Mouse (Mus musculus): ENCODE measurements around the gene Ugt1a8. TPM values are rescaled to one million over a fixed set of nuclear protein-coding genes. Genes with fewer than 3 reads are reported as not detected.
"Not testable (repeated sequence)": the region's sequence is repeated elsewhere in the genome, so short reads cannot be mapped to it uniquely, and the experiment has no call there.

The Ugt1a8 gene
- polyA plus RNA-seq, 1 experiment, result not detected

DNA sequence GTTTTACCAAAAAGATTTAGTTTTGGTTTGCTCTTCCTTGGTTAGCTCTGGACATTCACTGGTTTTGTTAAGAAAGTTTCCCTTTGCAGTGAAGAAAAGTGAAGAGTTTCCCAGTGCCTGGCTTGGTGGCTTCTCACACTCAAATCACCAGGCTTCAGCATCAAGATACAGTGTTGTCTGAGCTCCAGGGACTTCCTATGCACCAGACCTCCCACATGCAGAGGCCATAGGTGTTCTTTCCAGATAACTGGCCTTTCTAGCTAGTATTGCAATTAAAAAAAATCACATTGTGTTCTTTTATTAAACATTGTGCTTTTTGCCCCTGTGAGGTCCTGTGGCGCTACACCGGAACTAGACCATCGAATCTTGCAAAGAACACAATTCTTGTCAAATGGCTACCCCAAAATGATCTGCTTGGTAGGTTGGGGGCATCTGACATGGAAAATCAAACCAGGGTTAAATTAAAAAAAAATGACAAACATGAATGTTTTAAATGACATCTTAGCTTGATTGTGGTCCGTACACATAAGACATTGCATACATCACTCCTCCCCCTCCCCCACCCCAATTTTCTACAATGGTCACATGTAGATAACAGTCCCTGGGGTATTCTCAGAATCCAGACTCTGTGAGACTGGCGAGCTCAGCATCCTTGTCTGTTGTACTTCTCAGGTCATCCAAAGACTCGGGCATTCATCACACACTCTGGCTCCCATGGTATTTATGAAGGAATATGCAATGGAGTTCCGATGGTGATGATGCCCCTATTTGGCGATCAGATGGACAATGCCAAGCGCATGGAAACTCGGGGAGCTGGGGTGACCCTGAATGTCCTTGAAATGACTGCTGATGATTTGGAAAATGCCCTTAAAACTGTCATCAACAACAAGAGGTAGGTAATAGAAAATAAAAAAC lies 128.1 kb downstream of the Ugt1a8 start:
- no peak for DNase-seq (ENCODE audit: low read depth, low spot score)
- 71% methylated on average over 10 of the region's 10 CpGs for WGBS

DNA sequence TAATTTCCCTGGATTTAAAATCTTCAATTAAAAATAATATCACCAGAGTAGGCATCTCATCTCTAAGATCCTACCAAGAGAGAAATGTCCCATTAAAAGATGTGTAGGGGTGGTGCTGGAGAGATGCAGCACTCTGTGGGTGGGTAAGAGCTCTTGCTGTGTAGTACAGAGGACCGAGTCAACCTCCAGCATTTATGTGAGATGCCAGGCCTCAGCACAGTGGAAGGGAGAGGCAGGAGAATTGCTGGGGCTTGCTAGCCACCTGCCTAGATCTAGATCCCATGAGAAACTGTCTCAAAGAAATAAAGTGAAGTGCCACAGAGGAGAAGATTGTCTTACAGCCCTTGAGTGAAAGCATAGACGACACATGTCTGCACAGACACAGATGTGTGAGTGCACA lies 128.9 kb downstream of the Ugt1a8 start:
- DNase-seq (ENCODE audit: low read depth, low spot score), result no peak
- 69% methylated on average over 2 of the region's 2 CpGs for WGBS

DNA sequence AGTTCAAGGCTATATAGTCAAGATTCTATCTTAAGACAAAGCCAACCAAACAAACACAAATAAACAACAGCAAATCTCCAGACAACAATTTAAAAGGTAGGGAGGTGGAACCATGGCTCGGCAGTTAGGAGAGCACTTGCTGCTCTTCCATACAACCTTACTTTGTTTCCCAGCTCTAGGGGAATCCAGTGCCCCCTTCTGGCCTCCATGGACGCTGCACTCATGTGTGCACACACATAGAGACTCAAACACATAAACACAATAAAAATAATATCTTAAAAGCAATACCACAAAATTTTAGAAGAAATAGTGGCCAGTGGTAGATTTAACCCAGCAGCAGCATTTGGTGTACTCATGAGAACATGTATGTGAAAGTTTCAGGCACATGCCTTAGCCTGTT lies 129.5 kb downstream of the Ugt1a8 start:
- no peak for DNase-seq (ENCODE audit: low read depth, low spot score)
- WGBS, result 68% methylated on average over 2 of the region's 2 CpGs

DNA sequence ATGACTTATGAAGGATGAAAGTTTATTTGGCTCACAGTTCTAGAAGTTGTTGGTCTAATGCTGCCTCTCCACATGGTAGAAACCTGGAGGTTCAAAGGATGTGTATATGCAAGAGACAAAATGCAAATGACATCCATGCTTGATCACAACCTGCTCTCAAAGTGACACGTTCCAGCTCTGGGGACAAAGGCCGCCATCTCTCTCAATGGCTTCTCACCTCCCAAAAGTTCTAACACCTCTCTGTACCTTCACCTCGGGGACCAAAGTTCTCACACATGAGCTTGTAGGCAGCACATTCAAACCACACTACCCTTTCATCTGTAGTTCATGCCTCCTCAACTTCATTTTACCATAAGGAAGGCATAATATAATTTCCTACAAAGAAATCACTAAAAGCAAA lies 130.0 kb downstream of the Ugt1a8 start:
- 36% methylated on average over 3 of the region's 3 CpGs for WGBS
- no peak for DNase-seq (ENCODE audit: low read depth, low spot score)

DNA sequence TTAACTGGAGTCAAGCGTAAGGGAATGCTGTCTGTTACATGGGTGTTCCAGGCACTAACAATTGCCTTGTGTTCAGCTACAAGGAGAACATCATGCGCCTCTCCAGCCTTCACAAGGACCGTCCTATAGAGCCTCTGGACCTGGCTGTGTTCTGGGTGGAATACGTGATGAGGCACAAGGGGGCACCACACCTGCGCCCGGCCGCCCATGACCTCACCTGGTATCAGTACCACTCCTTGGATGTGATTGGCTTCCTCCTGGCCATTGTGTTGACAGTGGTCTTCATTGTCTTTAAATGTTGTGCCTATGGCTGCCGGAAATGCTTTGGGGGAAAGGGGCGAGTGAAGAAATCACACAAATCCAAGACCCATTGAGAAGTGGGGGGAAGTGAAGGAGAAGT lies 130.4 kb downstream of the Ugt1a8 start:
- 78% methylated on average over 9 of the region's 9 CpGs for WGBS
- no peak for DNase-seq (ENCODE audit: low read depth, low spot score)

DNA sequence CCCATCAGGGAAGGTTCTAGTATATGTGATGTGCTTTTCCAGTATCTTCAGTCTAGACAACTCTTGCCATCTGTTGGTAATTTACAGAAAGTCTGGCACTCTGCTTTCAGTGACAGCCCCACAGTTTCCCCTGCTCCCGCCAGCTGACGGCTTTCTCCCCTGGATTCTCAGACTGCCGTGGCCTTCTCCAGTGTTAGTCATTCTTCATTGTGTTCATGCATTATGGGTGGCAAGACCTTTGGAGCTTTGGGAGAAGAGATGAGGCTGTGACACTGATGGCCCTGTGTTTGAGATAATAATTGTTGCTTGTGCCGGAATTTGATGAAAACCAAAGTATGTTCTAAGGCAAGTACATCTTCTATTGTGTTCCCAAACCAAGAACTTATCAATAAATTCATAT lies 131.0 kb downstream of the Ugt1a8 start:
- WGBS, result 51% methylated on average over 4 of the region's 4 CpGs
- DNase-seq (ENCODE audit: low read depth, low spot score), result no peak

DNA sequence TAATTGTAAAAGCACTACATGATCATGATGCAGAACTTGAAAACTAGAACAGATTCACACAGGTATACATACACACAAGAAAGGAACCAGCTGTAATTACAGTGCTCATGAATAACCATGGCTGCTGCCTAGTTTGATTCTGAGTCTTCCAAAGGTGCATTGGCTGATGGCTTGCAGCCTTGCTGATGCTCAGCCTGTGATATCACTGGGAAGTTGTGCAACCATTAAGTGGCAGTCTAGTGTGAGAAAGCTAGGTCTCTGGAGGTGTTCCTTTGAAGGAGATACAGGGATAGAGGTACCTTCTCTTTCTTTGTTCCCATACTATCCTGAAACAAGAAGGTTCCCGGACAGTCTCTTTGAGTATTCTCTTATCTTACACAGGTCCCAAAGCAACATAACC lies 131.4 kb downstream of the Ugt1a8 start:
- whole genome bisulfite sequencing, result 18% methylated on average over 1 of the region's 1 CpGs
- no peak for DNase-seq (ENCODE audit: low read depth, low spot score)

DNA sequence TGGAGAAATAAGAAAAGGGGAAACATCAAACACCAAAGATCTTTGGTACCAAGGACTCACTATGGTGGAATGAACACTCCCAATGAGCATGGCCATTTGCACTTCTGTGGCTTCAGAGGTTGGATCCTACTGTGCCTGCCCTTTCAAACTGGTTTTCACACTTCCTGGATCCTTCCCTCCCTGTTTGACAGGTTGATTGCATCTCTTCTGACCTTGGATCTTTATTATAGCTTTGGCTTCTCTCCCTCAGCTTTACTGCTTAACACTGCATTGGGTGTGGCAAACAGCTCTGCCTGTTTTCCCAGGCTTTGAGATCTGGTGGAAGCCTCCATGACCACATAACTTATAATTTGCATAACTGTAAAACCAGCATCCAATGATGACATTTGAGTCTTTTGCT lies 132.7 kb downstream of the Ugt1a8 start:
- DNase-seq (ENCODE audit: low read depth, low spot score), result peak; percentile 100

DNA sequence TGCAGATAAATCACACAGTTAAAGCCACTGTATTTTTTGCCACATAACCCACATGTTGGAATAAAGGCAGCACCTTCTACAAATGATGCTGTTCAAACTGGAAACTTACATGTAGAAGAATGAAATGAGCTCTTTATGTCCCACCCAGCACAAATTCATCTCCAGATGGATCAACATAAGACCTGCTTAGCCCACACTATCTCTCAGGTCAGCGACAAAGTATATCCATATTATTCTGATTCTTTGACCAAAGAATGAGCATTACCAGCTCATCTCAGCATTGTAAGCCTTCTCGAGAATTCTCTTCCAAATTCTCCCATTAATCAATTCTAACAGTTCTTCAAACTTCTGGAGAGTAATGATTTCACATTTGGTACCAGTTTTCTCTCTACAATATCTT lies 134.6 kb downstream of the Ugt1a8 start:
- no peak for DNase-seq (ENCODE audit: low read depth, low spot score)
- 63% methylated on average over 2 of the region's 2 CpGs for WGBS

DNA sequence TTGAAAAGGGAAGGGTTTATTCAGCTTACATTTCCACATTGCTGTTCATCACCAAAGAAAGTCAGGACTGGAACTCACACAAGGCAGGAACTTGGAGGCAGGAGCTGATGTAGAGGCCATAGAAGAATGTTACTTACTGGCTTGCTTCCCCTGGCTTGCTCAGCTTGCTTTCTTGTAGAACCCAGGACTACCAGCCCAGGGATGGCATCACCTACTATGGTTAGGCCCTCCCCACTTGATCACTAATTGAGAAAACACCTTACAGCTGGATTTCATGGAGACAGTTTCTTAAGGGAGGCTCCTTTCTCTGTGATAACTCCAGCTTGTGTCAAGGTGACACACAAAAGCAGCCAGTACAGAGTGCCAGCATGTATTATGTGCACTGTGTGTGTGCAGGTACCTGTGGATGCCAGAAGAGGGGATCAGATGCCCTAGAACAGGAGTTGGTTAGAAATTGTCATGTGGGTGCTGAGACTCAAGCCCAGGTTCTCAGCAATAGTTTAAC lies 135.4 kb downstream of the Ugt1a8 start:
- DNase-seq (ENCODE audit: low read depth, low spot score), result not testable (repeated sequence)

DNA sequence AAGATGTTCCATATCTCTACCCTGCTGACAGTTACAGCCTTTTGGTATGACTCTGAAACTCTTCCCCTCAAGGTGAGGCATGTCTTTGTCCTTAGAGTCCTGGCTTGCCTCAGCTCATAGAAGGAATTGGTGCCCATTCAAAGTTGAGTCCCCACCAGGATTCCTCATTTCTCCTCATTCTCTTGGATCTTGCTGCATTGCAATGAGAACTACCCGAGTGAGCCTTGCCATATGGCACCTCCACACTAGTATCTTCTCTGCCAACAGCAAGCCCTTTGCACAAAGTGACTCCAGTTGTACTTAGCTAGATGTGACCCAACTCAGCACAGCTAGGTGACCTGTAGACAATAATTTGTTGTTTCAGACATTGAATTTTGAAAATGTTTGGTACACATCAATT lies 136.0 kb downstream of the Ugt1a8 start:
- DNase-seq (ENCODE audit: low read depth, low spot score), result no peak

DNA sequence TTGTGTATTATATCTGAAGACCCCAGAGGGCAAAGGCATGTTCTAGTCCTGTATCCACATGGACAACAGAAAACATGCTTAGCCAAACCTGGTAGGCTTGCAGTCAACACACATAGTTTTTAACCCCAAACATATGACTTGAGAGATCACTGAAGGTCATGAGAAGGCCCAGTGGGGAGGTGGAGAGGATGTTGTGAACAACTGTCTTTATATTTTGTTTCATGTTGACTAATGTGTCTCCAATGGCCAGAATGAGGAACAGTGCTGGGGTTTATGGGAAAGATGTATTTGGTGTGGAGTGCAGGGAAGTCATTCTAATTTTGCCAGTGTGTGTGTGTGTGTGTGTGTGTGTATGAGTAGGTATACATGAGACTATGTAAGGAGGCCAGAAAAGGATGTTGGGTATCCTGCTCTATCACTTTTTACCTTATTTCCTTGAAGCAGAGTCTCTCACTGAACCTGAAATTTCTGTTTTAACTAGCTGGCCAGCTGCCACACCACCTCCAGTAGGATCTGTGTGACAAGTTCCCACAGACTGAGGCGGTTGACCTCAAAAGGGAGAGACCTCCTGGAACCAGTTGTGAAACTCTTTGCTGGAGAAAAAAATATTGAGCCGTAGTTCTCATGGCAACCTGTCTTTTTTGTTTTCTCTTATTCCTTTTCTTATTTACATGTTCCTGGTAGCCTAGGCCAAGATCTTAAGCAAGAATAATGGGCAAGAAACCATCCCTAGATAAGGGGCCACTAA lies 136.6 kb downstream of the Ugt1a8 start:
- 38% methylated on average over 2 of the region's 2 CpGs for WGBS

More for the DNA sequence above, 136.0 kb downstream of the Ugt1a8 start:
- WGBS, result 57% methylated on average over 1 of the region's 1 CpGs

DNA sequence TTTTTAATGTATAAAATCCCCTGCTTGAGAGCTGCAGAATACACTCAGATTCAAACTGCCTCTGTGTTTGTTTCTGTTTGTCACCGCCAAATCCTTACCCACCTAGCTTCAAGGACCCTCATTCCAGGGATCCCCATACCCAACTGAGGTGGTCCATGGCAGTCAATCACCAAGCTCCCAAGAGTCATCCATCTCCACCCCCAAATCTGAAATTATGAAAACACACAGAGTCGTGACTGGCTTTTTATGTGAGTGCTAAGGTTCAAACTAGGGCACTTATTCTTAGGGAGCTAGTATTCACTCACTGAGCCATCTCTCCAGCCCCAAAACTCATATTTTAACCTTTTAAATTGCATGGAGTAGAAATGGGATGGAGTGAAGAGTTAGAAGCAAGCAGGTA lies 137.7 kb downstream of the Ugt1a8 start:
- DNase-seq (ENCODE audit: low read depth, low spot score), result not testable (repeated sequence)
- WGBS, result 35% methylated on average over 2 of the region's 2 CpGs

More for the DNA sequence above, 136.6 kb downstream of the Ugt1a8 start:
- peak; percentile 97 for DNase-seq (ENCODE audit: low read depth, low spot score)

DNA sequence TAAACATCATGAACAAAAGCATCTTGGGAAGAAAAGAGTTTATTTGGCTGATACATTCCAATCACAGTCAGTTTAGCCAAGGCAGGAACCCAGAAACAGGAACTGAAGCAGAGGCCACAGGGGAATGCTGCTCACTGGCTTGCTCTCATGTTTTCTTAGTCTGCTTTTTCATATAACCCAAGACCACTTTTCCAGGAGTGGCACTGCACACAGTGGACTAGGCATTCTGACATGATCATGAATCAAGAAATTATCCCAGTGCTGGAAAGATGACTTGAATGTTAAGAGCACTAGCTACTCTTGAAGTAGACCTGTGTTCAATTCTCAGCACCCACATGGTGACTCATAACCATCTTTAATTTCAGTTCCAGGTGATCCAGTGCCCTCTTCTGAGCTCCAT lies 138.1 kb downstream of the Ugt1a8 start:
- DNase-seq (ENCODE audit: low read depth, low spot score), result no peak

DNA sequence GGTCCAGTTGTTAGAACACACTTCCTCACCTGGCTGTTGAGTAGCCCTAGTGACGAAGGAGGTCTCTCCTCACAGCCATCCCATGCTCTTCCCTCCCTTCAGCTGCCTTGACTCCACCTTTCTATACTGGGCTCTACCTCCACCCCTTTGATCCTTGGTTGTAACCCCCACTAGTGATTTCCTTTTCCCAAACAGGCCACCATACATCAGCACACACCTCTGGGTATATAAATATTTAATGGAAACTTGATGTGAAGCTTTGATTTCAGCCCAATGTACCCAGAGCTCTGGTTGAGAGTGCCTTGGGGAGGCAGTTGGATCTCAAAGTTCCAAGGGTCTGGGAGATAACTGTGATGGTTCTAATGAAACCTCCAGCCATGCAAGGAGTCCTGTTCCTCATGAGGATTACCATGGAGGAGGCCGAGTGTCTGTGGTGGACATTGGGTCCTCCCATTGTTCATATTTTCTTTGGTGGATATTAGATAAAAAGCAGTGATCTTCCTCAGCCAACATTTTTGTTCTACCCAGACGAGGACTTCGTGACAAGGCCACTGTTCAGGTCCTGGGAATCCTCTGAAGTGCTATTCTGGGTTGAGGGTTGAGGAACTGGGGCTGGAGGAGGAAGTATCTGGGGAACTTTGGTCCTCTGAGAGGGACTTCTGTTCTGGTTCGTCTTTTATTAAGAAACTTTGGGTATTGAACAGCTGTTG lies 139.2 kb downstream of the Ugt1a8 start, which contains the start of gene Mroh2a:
Mroh2a (plus strand) TSS at position 317 of the 710 bp plus-strand sequence.
- WGBS, result 58% methylated on average over 5 of the region's 5 CpGs
- DNase-seq (ENCODE audit: low read depth, low spot score), result no peak

DNA sequence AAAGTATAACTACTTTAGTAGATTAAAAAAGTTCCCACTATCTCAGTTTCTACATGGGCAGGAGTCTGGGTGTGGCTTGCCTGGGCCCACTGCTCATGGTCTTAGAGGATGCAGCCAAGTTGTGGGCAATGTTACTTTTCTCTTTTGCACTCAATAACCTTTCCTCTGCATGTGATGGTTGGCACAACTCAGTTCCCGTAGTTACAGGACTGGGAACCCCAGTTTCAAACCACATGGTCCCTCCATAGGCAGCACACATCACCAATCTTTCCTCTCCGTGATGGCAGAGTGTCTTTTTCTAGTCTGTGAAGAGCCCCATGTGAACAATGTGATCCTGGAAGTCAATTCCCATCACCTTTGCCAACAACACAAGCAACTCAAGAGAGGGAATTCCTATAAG lies 139.9 kb downstream of the Ugt1a8 start:
- 59% methylated on average over 2 of the region's 2 CpGs for WGBS
- DNase-seq (ENCODE audit: low read depth, low spot score), result no peak

DNA sequence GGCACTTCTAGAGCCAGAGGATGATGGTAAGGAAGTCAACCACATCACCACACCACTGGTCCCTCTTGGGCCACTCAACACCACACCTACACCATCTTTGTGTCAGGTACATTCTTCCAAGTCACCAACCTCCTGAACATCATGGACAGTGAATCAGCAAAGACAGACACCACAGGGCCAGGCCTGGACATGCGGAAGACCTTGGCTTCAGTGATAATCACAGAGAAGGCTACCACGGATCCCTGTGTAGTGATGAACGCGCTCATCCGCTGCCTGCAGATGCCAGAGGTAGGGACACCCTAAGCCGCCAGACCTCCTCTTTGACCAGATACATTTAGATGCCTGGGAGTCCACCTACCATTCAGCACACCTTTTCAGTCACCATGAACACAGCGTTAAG lies 140.5 kb downstream of the Ugt1a8 start:
- no peak for DNase-seq (ENCODE audit: low read depth, low spot score)
- 74% methylated on average over 7 of the region's 7 CpGs for WGBS

DNA sequence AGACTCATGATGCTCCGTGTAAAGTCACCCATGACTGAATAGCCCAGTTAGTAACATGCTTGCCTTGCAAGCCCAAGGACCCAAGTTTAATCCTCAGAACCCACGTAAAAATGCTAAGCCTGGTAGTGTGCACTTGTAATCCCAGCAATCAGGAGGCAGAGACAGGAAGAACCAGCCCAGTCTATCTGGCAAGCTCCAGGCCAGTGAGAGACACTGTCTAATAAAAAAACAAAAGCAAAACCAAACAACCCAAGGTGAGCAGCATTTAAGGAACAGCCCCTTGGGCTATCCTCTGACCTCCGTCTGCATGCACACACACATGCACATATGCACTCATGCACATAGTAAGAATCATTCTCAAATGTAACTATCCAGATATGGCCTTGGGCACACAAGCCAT lies 142.0 kb downstream of the Ugt1a8 start:
- WGBS, result 84% methylated on average over 3 of the region's 3 CpGs
- no peak for DNase-seq (ENCODE audit: low read depth, low spot score)

DNA sequence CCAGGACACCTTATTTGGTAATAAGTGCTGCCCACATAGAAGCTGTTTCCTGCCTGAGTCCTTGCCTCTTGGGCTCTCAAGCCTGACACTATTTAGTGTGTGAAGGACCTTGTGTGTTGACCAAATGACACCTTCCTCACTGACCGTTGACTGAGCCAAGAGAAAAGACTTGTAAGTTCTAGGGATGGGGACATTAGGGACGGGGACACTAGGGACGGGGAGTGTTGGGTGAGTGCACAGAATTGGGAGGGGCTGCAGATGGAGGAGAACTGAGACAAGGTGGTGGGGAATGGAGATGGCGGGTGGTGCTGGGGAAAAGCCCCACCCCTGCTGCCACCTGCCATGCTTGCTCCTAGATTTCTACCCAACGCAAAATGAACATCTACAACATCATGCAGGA lies 142.4 kb downstream of the Ugt1a8 start:
- DNase-seq (ENCODE audit: low read depth, low spot score), result no peak
- WGBS, result 89% methylated on average over 5 of the region's 5 CpGs

DNA sequence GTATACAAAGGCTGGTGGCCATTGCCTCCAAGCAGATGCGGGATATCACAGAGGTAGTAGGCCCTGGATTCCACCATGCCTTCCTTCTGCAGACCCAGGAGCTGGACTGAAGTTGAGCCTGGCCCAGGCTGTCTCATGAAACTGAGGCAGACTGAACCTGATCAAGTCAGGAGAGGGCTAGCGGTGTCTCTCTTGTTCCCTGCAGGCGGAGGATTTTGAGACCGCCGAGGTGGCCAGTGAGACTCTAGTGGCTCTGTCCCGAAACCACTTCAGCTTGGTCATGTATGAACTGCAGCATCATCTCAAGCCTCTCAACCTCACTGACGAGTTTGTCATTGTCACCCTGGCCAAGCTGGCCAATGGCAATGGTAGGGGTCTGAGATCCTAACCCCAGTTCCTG lies 142.8 kb downstream of the Ugt1a8 start:
- 76% methylated on average over 7 of the region's 7 CpGs for WGBS
- DNase-seq (ENCODE audit: low read depth, low spot score), result no peak
